Mouse (Mus musculus) small intestine, adult 2 months (tissue): ENCODE measurements around the gene Snx20.
A peak's percentile ranks its signal among the peaks of the same experiment; 100 is the strongest.

ENCODE experiments used
- CTCF ChIP-seq: fragments of 200-500 bp; IDR thresholded peaks from 2 replicates; pipeline ENCODE4 v1.5.1; 2012; ENCODE audit warnings: low read depth, mild to moderate bottlenecking, control low read depth, inconsistent platforms, low read length, moderate library complexity, mixed read lengths; ENCODE audit not compliant: insufficient replicate concordance, insufficient read length; ENCODE audit errors: extremely low read depth
- POLR2A ChIP-seq: fragments of 200-500 bp; IDR thresholded peaks from 2 replicates; pipeline ENCODE4 v1.6.1; 2012; ENCODE audit warnings: low read depth, mild to moderate bottlenecking, control low read depth, inconsistent platforms, low read length, moderate library complexity

DNA sequence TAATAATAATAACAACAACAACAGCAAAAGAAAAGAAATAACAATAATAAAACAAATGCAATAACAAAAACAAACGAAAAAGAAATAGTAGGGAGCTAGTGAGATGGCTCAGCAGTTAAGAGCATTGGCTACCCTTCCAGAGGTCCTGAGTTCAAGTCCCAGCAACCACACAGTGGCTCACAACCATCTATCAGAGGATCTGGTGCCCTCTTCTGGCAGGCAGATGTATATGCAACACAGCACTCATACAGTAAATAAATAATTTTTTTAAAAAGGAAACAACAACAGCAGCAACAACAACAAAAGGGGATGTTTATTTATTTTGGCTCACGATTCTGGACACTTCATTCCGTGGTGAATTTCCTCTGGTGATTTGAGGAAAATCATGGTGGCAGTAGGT lies 16.4 kb downstream of the Snx20 start:
- TF ChIP-seq POLR2A = no peak
- peak; percentile 46; the same call in 1 of the 2 replicates for TF ChIP-seq CTCF
